Mouse (Mus musculus): Measurements from ENCODE around the gene Crygd. TPM values are rescaled to one million over a fixed set of nuclear protein-coding genes. Genes with fewer than 3 reads are reported as not detected.

The Crygd gene
- polyA plus RNA-seq (2014; fragmentation: Nextera tagmentation; extraction: Ambion mirVana) = not detected in 2 replicates

GRCm38 (mm10) chr1:65063352-65063751 is at the start of gene Crygd:
Gene Crygd, minus strand, starts transcription at chr1:65063452.
- Histone ChIP-seq H3K27ac (ENCODE audit: low read depth, low read length) (no peak within 1 kb of the TSS), H3K36me3 (ENCODE audit: control insufficient read depth, insufficient read depth, low read length) (no peaks in the 10 kb centered on the region), H3K9me3 (ENCODE audit: control insufficient read depth, low read length) (no peaks in the 10 kb centered on the region), H3K4me2 (ENCODE audit: low read depth) (no peak within 1 kb of the TSS), H3K27me3 (ENCODE audit: control insufficient read depth, insufficient read depth, low read length) (no peaks in the 10 kb centered on the region), H3K4me1 (ENCODE audit: control insufficient read depth, insufficient read depth, low read length) (no peaks in the 10 kb centered on the region), H3K4me3 (ENCODE audit: low read depth, low read length) (no peak within 1 kb of the TSS), H3K9ac (ENCODE audit: low read length) (no peak within 1 kb of the TSS)
- DNase-seq (ENCODE audit: low spot score) (no peak), ATAC-seq (ENCODE audit: insufficient read depth, low FRiP score, low TSS enrichment) (no peak)
- 80% methylated on average over 8 of the region's 8 CpGs for WGBS

- no peak overlapping the region for H3K27ac ChIP-seq (ENCODE audit: low read depth, low read length)
- WGBS = 63% methylated on average over 14 of the region's 14 CpGs
- no peaks in the 10 kb centered on the region for H3K36me3 ChIP-seq (ENCODE audit: control insufficient read depth, insufficient read depth, low read length)
- no peak overlapping the region for H3K9ac ChIP-seq (ENCODE audit: low read length)
- H3K27me3 ChIP-seq (ENCODE audit: control insufficient read depth, insufficient read depth, low read length) = no peaks in the 10 kb centered on the region
- H3K4me2 ChIP-seq (ENCODE audit: low read depth) = peak overlapping the region; percentile 15; the same call in 1 of the 2 replicates
- ATAC-seq (ENCODE audit: insufficient read depth, low FRiP score, low TSS enrichment) (no peak), DNase-seq (ENCODE audit: low spot score) (no peak)
- H3K4me1 ChIP-seq (ENCODE audit: control insufficient read depth, insufficient read depth, low read length) = no peaks in the 10 kb centered on the region
- no peaks in the 10 kb centered on the region for H3K9me3 ChIP-seq (ENCODE audit: control insufficient read depth, low read length)
- H3K4me3 ChIP-seq (ENCODE audit: low read depth, low read length) = no peak overlapping the region
Measured at GRCm38 (mm10) chr1:65112807-65113196, 49.5 kb upstream of the Crygd start.

GRCm38 (mm10) chr1:65112031-65112806 is 49.0 kb upstream of the Crygd start:
- 16% methylated on average over 8 of the region's 8 CpGs for WGBS
- DNase-seq (ENCODE audit: low spot score) (peak; percentile 82), ATAC-seq (ENCODE audit: insufficient read depth, low FRiP score, low TSS enrichment) (no peak)
- no peak overlapping the region for H3K9ac ChIP-seq (ENCODE audit: low read length)
- H3K27ac ChIP-seq (ENCODE audit: low read depth, low read length) = no peak overlapping the region
- no peaks in the 10 kb centered on the region for H3K4me1 ChIP-seq (ENCODE audit: control insufficient read depth, insufficient read depth, low read length)
- H3K36me3 ChIP-seq (ENCODE audit: control insufficient read depth, insufficient read depth, low read length) = no peaks in the 10 kb centered on the region
- no peaks in the 10 kb centered on the region for H3K9me3 ChIP-seq (ENCODE audit: control insufficient read depth, low read length)
- H3K4me2 ChIP-seq (ENCODE audit: low read depth) = peak overlapping the region; percentile 15; the same call in 1 of the 2 replicates
- H3K4me3 ChIP-seq (ENCODE audit: low read depth, low read length) = no peak overlapping the region
- H3K27me3 ChIP-seq (ENCODE audit: control insufficient read depth, insufficient read depth, low read length) = no peaks in the 10 kb centered on the region

- WGBS = 78% methylated on average over 25 of the region's 25 CpGs
- H3K4me1 ChIP-seq (ENCODE audit: control insufficient read depth, insufficient read depth, low read length) = no peaks in the 10 kb centered on the region
Measured at GRCm38 (mm10) chr1:65109756-65110435, 46.6 kb upstream of the Crygd start.

GRCm38 (mm10) chr1:65109196-65109595 is 45.9 kb upstream of the Crygd start:
- DNase-seq (ENCODE audit: low spot score) (no peak), ATAC-seq (ENCODE audit: insufficient read depth, low FRiP score, low TSS enrichment) (no peak)
- Histone ChIP-seq H3K4me2 (ENCODE audit: low read depth) (no peak overlapping the region), H3K27me3 (ENCODE audit: control insufficient read depth, insufficient read depth, low read length) (no peaks in the 10 kb centered on the region), H3K36me3 (ENCODE audit: control insufficient read depth, insufficient read depth, low read length) (no peaks in the 10 kb centered on the region), H3K27ac (ENCODE audit: low read depth, low read length) (no peak overlapping the region), H3K4me1 (ENCODE audit: control insufficient read depth, insufficient read depth, low read length) (no peaks in the 10 kb centered on the region), H3K9ac (ENCODE audit: low read length) (no peak overlapping the region), H3K9me3 (ENCODE audit: control insufficient read depth, low read length) (no peaks in the 10 kb centered on the region), H3K4me3 (ENCODE audit: low read depth, low read length) (no peak overlapping the region)
- 94% methylated on average over 8 of the region's 8 CpGs for WGBS

More at GRCm38 (mm10) chr1:65109756-65110435, 46.6 kb upstream of the Crygd start:
- H3K27ac ChIP-seq (ENCODE audit: low read depth, low read length) = no peak overlapping the region
- no peak overlapping the region for H3K4me2 ChIP-seq (ENCODE audit: low read depth)
- H3K27me3 ChIP-seq (ENCODE audit: control insufficient read depth, insufficient read depth, low read length) = no peaks in the 10 kb centered on the region
- ATAC-seq (ENCODE audit: insufficient read depth, low FRiP score, low TSS enrichment) (no peak), DNase-seq (ENCODE audit: low spot score) (peak; percentile 16)
- H3K9me3 ChIP-seq (ENCODE audit: control insufficient read depth, low read length) = no peaks in the 10 kb centered on the region
- no peak overlapping the region for H3K9ac ChIP-seq (ENCODE audit: low read length)
- no peak overlapping the region for H3K4me3 ChIP-seq (ENCODE audit: low read depth, low read length)
- H3K36me3 ChIP-seq (ENCODE audit: control insufficient read depth, insufficient read depth, low read length) = no peaks in the 10 kb centered on the region

GRCm38 (mm10) chr1:65107654-65108279 is 44.5 kb upstream of the Crygd start:
- no peaks in the 10 kb centered on the region for H3K36me3 ChIP-seq (ENCODE audit: control insufficient read depth, insufficient read depth, low read length)
- H3K9ac ChIP-seq (ENCODE audit: low read length) = no peak overlapping the region
- no peaks in the 10 kb centered on the region for H3K4me1 ChIP-seq (ENCODE audit: control insufficient read depth, insufficient read depth, low read length)
- H3K27ac ChIP-seq (ENCODE audit: low read depth, low read length) = no peak overlapping the region
- no peak overlapping the region for H3K4me2 ChIP-seq (ENCODE audit: low read depth)
- H3K4me3 ChIP-seq (ENCODE audit: low read depth, low read length) = no peak overlapping the region
- H3K9me3 ChIP-seq (ENCODE audit: control insufficient read depth, low read length) = no peaks in the 10 kb centered on the region
- no peaks in the 10 kb centered on the region for H3K27me3 ChIP-seq (ENCODE audit: control insufficient read depth, insufficient read depth, low read length)
- no peak for ATAC-seq (ENCODE audit: insufficient read depth, low FRiP score, low TSS enrichment)
- DNase-seq (ENCODE audit: low spot score) = no peak
- 87% methylated on average over 10 of the region's 10 CpGs for WGBS

GRCm38 (mm10) chr1:65103273-65103672 is 40.0 kb upstream of the Crygd start, which contains the start of gene Cryga:
Gene Cryga, minus strand, starts transcription at chr1:65103373.
- Histone ChIP-seq H3K4me3 (ENCODE audit: low read depth, low read length) (no peak within 1 kb of the TSS), H3K9me3 (ENCODE audit: control insufficient read depth, low read length) (no peaks in the 10 kb centered on the region), H3K4me1 (ENCODE audit: control insufficient read depth, insufficient read depth, low read length) (no peaks in the 10 kb centered on the region), H3K4me2 (ENCODE audit: low read depth) (no peak within 1 kb of the TSS), H3K27ac (ENCODE audit: low read depth, low read length) (no peak within 1 kb of the TSS), H3K27me3 (ENCODE audit: control insufficient read depth, insufficient read depth, low read length) (no peaks in the 10 kb centered on the region), H3K36me3 (ENCODE audit: control insufficient read depth, insufficient read depth, low read length) (no peaks in the 10 kb centered on the region), H3K9ac (ENCODE audit: low read length) (no peak within 1 kb of the TSS)
- ATAC-seq (ENCODE audit: insufficient read depth, low FRiP score, low TSS enrichment) (no peak), DNase-seq (ENCODE audit: low spot score) (no peak)
- WGBS = 93% methylated on average over 11 of the region's 11 CpGs

GRCm38 (mm10) chr1:65096953-65097352 is 33.7 kb upstream of the Crygd start:
- Histone ChIP-seq H3K4me2 (ENCODE audit: low read depth) (no peak overlapping the region), H3K9ac (ENCODE audit: low read length) (no peak overlapping the region), H3K4me3 (ENCODE audit: low read depth, low read length) (no peak overlapping the region), H3K4me1 (ENCODE audit: control insufficient read depth, insufficient read depth, low read length) (no peaks in the 10 kb centered on the region), H3K27me3 (ENCODE audit: control insufficient read depth, insufficient read depth, low read length) (no peaks in the 10 kb centered on the region), H3K9me3 (ENCODE audit: control insufficient read depth, low read length) (no peaks in the 10 kb centered on the region), H3K27ac (ENCODE audit: low read depth, low read length) (no peak overlapping the region), H3K36me3 (ENCODE audit: control insufficient read depth, insufficient read depth, low read length) (no peaks in the 10 kb centered on the region)
- DNase-seq (ENCODE audit: low spot score) (no peak), ATAC-seq (ENCODE audit: insufficient read depth, low FRiP score, low TSS enrichment) (no peak)
- 81% methylated on average over 3 of the region's 3 CpGs for WGBS
